Comparison of ENCODE assay signal across 20 mouse cellular contexts in the genomic region with DNA sequence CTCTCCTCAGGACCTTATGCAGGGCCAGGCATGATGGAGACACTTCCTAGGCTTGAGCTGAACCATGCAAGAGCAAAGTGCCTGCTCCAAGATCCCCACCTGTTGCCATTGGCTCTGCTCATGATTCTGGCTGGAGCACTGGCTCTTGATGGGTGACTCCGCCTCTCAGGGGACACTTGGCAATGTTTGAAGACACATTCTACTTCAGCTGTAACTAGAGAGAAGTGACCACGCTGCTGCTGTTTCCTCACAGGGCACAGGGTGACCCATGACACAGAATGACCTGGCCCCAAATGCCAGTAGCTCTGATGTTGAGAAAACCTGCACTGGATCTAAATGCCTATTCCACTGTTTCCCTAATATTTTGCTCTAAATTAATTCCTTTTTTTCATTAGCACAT. TPM values are rescaled to one million over a fixed set of nuclear protein-coding genes. Genes with fewer than 3 reads are reported as not detected.
DNase-seq lines count a peak whose midpoint lies in the region; ATAC-seq and TF ChIP-seq lines count a peak whose summit lies in the region.
"Had no signal": no experiment of that assay in that cellular context is flagged by ENCODE, and none has a peak within 500 bp of the region (broad histone marks: within the 10 kb centered on the region; RNA-seq: fewer than 3 reads in every experiment).

No protein-coding gene starts in this region.

- no peak overlapping the region for H3K4me2 ChIP-seq in hindbrain, embryonic 12.5 days (replicated peaks)
- H3K4me2 ChIP-seq: forebrain, embryonic 12.5 days; heart, embryonic 15.5 days; liver, embryonic 15.5 days; neural tube, embryonic 12.5 days had no signal

- no peaks in the 10 kb centered on the region for H3K27me3 ChIP-seq in hindbrain, embryonic 12.5 days
- H3K27me3 ChIP-seq: forebrain, embryonic 12.5 days; heart, embryonic 15.5 days; liver, embryonic 15.5 days; neural tube, embryonic 12.5 days had no signal

- H3K4me3 ChIP-seq in lung, adult 2 months (replicated peaks; ENCODE audit: extremely low read depth, low read depth, low read length): no peak overlapping the region
- H3K4me3 ChIP-seq in hindbrain, embryonic 12.5 days: no peak overlapping the region
- H3K4me3 ChIP-seq: forebrain, embryonic 12.5 days; heart, adult 2 months; heart, embryonic 15.5 days; hindbrain, embryonic 10.5 days; layer of hippocampus, adult 2 months; liver, embryonic 15.5 days; neural tube, embryonic 12.5 days had no signal

- TF ChIP-seq CTCF in lung, adult 2 months (IDR thresholded peaks at IDR 0.05; ENCODE audit: insufficient read depth, low read length): no peak

- no peaks in the 10 kb centered on the region for H3K36me3 ChIP-seq in hindbrain, embryonic 12.5 days
- H3K36me3 ChIP-seq: forebrain, embryonic 12.5 days; heart, embryonic 15.5 days; hindbrain, embryonic 10.5 days; liver, embryonic 15.5 days; neural tube, embryonic 12.5 days had no signal

- no peaks in the 10 kb centered on the region for H3K9me3 ChIP-seq in hindbrain, embryonic 12.5 days (replicated peaks)
- H3K9me3 ChIP-seq: forebrain, embryonic 12.5 days; heart, embryonic 15.5 days; hindbrain, embryonic 10.5 days; liver, embryonic 15.5 days; neural tube, embryonic 12.5 days had no signal

- peak; percentile 63 to 77 for DNase-seq in adrenal gland, adult (ENCODE audit: inconsistent age in 2 of 2, low spot score in 1 of 2)
- DNase-seq in adrenal gland, adult 18-20 months (ENCODE audit: low spot score in 2 of 2): no peak
- peak; percentile 67 to 75 for DNase-seq in lung, adult 18-20 months
- DNase-seq in lung, adult 2 months: no peak
- peak; percentile 32 for DNase-seq in lung, postnatal 14 days
- no peak for DNase-seq in left cerebral cortex, adult 9 months (ENCODE audit: low spot score in 2 of 2)
- DNase-seq: cerebellum, adult 18-20 months; cerebellum, postnatal 36 days; right cerebral cortex, postnatal 14 days had no signal

- TF ChIP-seq POLR2A in lung, adult 2 months (IDR thresholded peaks at IDR 0.05; ENCODE audit: borderline replicate concordance, extremely low read depth, low read depth, low read length): no peak

- H3K27ac ChIP-seq in hindbrain, embryonic 12.5 days: no peak overlapping the region
- H3K27ac ChIP-seq: forebrain, embryonic 12.5 days; heart, adult 2 months; heart, embryonic 15.5 days; hindbrain, embryonic 10.5 days; liver, embryonic 15.5 days; neural tube, embryonic 12.5 days; stomach, postnatal 0 days had no signal

- ATAC-seq in megakaryocyte progenitor cell, adult 5-6 weeks (replicated peaks; ENCODE audit: poor library complexity): no peak
- no peak for ATAC-seq in hindbrain, embryonic 12.5 days (ENCODE audit: low FRiP score)
- ATAC-seq: inflammation-experienced regulatory T-cells, adult 6 months had no signal

- WGBS in lung, adult 2 months: 51% methylated on average over 2 of the region's 2 CpGs
- 74% methylated on average over 2 of the region's 2 CpGs for WGBS in hindbrain, embryonic 12.5 days

- peaks cover 7% of the 10 kb centered on the region; the same call in 1 of the 2 replicates for H3K4me1 ChIP-seq in lung, adult 2 months (ENCODE audit: control insufficient read depth, insufficient read depth, low read length)
- no peaks in the 10 kb centered on the region for H3K4me1 ChIP-seq in hindbrain, embryonic 12.5 days
- H3K4me1 ChIP-seq: forebrain, embryonic 12.5 days; heart, embryonic 15.5 days; hindbrain, embryonic 10.5 days; liver, embryonic 15.5 days; neural tube, embryonic 12.5 days had no signal

- H3K9ac ChIP-seq in hindbrain, embryonic 12.5 days: no peak overlapping the region
- H3K9ac ChIP-seq: forebrain, embryonic 12.5 days; heart, embryonic 15.5 days; liver, embryonic 15.5 days; neural tube, embryonic 12.5 days had no signal

RNA-seq across cellular contexts. Expression of gene Mrtfb, which starts 16.7 kb away (rescaled TPM):
- total RNA-seq in adrenal gland, adult 18-20 months (2021): 10 to 100 TPM; 19.8 to 24.9 TPM
- polyA plus RNA-seq in lung, adult 2 months (2012; rRNA removed): 13.2 and 15.8 TPM in 2 replicates
- total RNA-seq in megakaryocyte progenitor cell, adult 5-6 weeks (2015): 11.5 and 11.7 TPM in 2 replicates
- 2.7 and 3.9 TPM in 2 replicates for total RNA-seq in megakaryocyte progenitor cell, adult 5-6 weeks (2017)
- polyA plus RNA-seq in hindbrain, embryonic 12.5 days (2016; fragmentation: Nextera tagmentation; extraction: Ambion mirVana): 15.9 and 18.7 TPM in 2 replicates

Comparison
In these comparisons a context has a peak if more than half of its experiments do, and no peak if none do; other contexts are left out.
1. DNase-seq: peak in adrenal gland, adult (2 of 2), lung, adult 18-20 months (2 of 2) and lung, postnatal 14 days (single experiment); none in adrenal gland, adult 18-20 months (0 of 2), lung, adult 2 months (single experiment) and left cerebral cortex, adult 9 months (0 of 2).